Comparison of ENCODE assay signal across 8 mouse cellular contexts in the genomic region with DNA sequence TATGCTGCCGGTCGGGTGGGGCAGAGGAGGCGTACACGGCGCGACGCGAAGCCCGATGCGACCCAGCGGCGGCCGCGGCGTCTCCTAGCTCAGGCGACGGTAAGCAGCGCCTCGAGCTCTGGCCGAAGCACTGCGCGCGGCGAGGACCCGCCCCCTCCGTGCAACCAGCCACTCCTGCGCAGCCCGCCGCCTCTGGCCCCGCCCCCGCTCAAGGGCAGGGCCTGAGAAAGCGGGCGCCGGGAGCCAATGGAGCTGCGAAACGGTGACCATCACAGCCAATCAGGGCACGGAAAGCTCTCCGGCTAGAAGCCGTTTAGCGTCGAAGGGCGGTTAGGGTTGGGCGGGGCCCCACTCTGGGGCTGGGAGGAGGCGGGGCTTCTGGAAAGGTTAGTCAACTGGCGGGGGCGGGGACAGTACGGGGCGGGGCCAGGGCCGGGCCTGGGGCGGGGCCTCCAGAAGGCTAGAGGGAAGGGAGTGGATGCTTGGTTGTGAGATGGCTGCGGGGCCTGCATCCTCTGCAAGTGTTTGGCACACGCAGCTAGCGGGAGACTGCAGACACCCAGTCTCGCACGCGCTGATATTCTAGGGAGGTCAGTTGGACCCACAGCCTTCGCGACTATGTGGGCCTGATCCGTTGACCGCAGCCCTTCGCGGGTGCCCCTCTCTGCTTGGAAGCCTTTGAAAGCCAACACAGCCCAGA. TPM values are rescaled to one million over a fixed set of nuclear protein-coding genes. Genes with fewer than 3 reads are reported as not detected.
A peak's percentile ranks its signal among the peaks of the same experiment; 100 is the strongest.
DNase-seq lines count a peak whose midpoint lies in the region; ATAC-seq and TF ChIP-seq lines count a peak whose summit lies in the region.

Gene Pcbp3, minus strand, starts transcription at position 98 of the 700 bp plus-strand sequence.

- ATAC-seq in heart, embryonic 12.5 days (ENCODE audit: insufficient number of reproducible peaks, low FRiP score), result peak; percentile 96
- ATAC-seq in kidney, embryonic 16.5 days (ENCODE audit: low FRiP score, low TSS enrichment), result peak; percentile 99
- ATAC-seq in monocyte, adult 5-6 weeks (replicated peaks; ENCODE audit: insufficient number of reproducible peaks, low FRiP score, low TSS enrichment, poor library complexity, severe bottlenecking), result peak; percentile 95

- H3K27ac ChIP-seq in heart, embryonic 12.5 days (ENCODE audit: poor library complexity, severe bottlenecking), result no peak within 1 kb of the TSS
- no peak within 1 kb of the TSS; the same call in 1 of the 2 replicates for H3K27ac ChIP-seq in kidney, embryonic 16.5 days (ENCODE audit: low read length)

- H3K27me3 ChIP-seq in C2C12 (ENCODE audit: control insufficient read depth, insufficient read depth, insufficient read length), result no peaks in the 10 kb centered on the region
- 0 out of 2 replicates have a peak, but pooled peaks cover 6% of the 10 kb centered on the region for H3K27me3 ChIP-seq in heart, embryonic 12.5 days (replicated peaks)
- H3K27me3 ChIP-seq in kidney, embryonic 16.5 days (ENCODE audit: insufficient read depth, low read length), result no peaks in the 10 kb centered on the region

- peaks cover 2% of the 10 kb centered on the region for H3K79me3 ChIP-seq in C2C12 (ENCODE audit: low read depth)

- TF ChIP-seq CTCF in C2C12 (IDR thresholded peaks at IDR 0.05; ENCODE audit: control insufficient read depth, insufficient read depth, insufficient read length), result no peak

- DNase-seq in c-Kit-negative CD71-positive TER-119-positive erythroid progenitor cells, embryonic 14.5 days (ENCODE audit: low read depth, low spot score), result peak; percentile 75
- DNase-seq in fat pad, adult 2 months (ENCODE audit: extremely low read depth, low read depth, low spot score), result peak; percentile 7
- peak; percentile 96 for DNase-seq in liver
- peak; percentile 97 for DNase-seq in spleen, postnatal 36 days (ENCODE audit: low spot score in 2 of 2)

- peak within 1 kb of the TSS; percentile 74 for H3ac ChIP-seq in C2C12 (ENCODE audit: control insufficient read depth, insufficient read length, low read depth)

- peak within 1 kb of the TSS; percentile 87 for H3K9ac ChIP-seq in heart, embryonic 12.5 days
- H3K9ac ChIP-seq in kidney, embryonic 16.5 days (replicated peaks; ENCODE audit: low read length), result peak within 1 kb of the TSS; percentile 79

- H3K9me3 ChIP-seq in heart, embryonic 12.5 days (replicated peaks), result no peaks in the 10 kb centered on the region
- no peaks in the 10 kb centered on the region for H3K9me3 ChIP-seq in kidney, embryonic 16.5 days (ENCODE audit: low read length)

- H3K4me2 ChIP-seq in heart, embryonic 12.5 days, result peak within 1 kb of the TSS; percentile 99
- peak within 1 kb of the TSS; percentile 99 for H3K4me2 ChIP-seq in kidney, embryonic 16.5 days (replicated peaks; ENCODE audit: low read depth, low read length)

- no peaks in the 10 kb centered on the region for H3K36me3 ChIP-seq in C2C12 (ENCODE audit: control insufficient read depth, insufficient read depth)
- no peaks in the 10 kb centered on the region for H3K36me3 ChIP-seq in heart, embryonic 12.5 days
- H3K36me3 ChIP-seq in kidney, embryonic 16.5 days (ENCODE audit: insufficient read depth, low read length), result no peaks in the 10 kb centered on the region

- WGBS in heart, embryonic 12.5 days, result 3% methylated on average over 56 of the region's 62 CpGs
- 3% methylated on average over 58 of the region's 62 CpGs for WGBS in kidney, embryonic 16.5 days

- H3K79me2 ChIP-seq in C2C12 (ENCODE audit: control insufficient read depth, insufficient read depth), result peaks cover 5% of the 10 kb centered on the region

- H3K4me3 ChIP-seq in C2C12 (ENCODE audit: insufficient read depth, poor library complexity, severe bottlenecking), result peak within 1 kb of the TSS; percentile 42
- peak within 1 kb of the TSS; percentile 60 for H3K4me3 ChIP-seq in heart, embryonic 12.5 days
- peak within 1 kb of the TSS; percentile 66 for H3K4me3 ChIP-seq in kidney, embryonic 16.5 days (ENCODE audit: low read length)

- H3K4me1 ChIP-seq in heart, embryonic 12.5 days (replicated peaks), result peaks cover 41% of the 10 kb centered on the region
- peaks cover 31% of the 10 kb centered on the region for H3K4me1 ChIP-seq in kidney, embryonic 16.5 days (ENCODE audit: insufficient read depth, low read length)

TF ChIP-seq in C2C12, 6 proteins besides CTCF, POLR2A, EP300 and RAD21:
- TF ChIP-seq CEBPB (IDR thresholded peaks at IDR 0.05; ENCODE audit: low read depth), result no peak
- TF ChIP-seq MAX (IDR thresholded peaks at IDR 0.05), result peak; percentile 75

RNA-seq across cellular contexts. Expression of gene Pcbp3, which starts in this region (rescaled TPM):
- 9.8 TPM for polyA plus RNA-seq in C2C12 (2012; fragmentation: generic; extraction: Trizol)
- polyA plus RNA-seq in heart, embryonic 12.5 days (2016; fragmentation: Nextera tagmentation; extraction: Ambion mirVana), result 11.7 and 12.6 TPM in 2 replicates
- 53.2 and 54.4 TPM in 2 replicates for polyA plus RNA-seq in kidney, embryonic 16.5 days (2015; fragmentation: Nextera tagmentation; extraction: Ambion mirVana)
- total RNA-seq in monocyte, adult 5-6 weeks (2017), result 2.2 to 2.6 TPM (median 2.5 TPM) in 3 replicates

Comparison
In these comparisons a context has a peak if more than half of its experiments do, and no peak if none do; other contexts are left out.
1. DNase-seq: peak in every context shown above with its lines; median percentile 97 in spleen, postnatal 36 days; 96 in liver; 75 in c-Kit-negative CD71-positive TER-119-positive erythroid progenitor cells, embryonic 14.5 days; 7 in fat pad, adult 2 months.